In the genomic region with DNA sequence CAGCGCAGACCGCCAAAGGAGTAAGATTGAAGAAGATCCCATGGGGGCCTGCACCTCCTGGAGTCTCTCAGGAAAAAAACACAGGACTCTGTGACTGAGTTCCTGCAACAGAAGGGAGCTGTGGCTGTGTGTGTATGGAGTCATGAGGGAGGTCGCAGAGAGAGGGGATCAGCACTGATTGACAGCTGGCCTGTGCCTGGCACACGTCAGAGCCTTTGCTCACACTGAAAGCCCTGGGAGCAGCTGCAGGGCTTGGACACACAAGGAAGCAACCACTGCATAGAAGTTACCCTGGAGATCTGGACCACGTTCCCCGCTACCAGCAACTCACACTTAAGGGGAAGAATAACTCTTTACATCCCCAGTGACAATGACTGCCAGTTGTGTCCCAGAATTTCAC, we compare ENCODE assay signal across 14 mouse cellular contexts.
DNase-seq lines count a peak whose midpoint lies in the region; ATAC-seq lines count a peak whose summit lies in the region.
"Had no signal": no experiment of that assay in that cellular context is flagged by ENCODE, and none has a peak within 500 bp of the region (broad histone marks: within the 10 kb centered on the region; RNA-seq: fewer than 3 reads in every experiment).

No protein-coding gene starts in this region.

- H3K9ac ChIP-seq in embryonic facial prominence, embryonic 14.5 days (ENCODE audit: low read depth, low read length), result no peak overlapping the region
- no peak overlapping the region for H3K9ac ChIP-seq in hindbrain, embryonic 11.5 days (ENCODE audit: low read depth, low read length)
- no peak overlapping the region for H3K9ac ChIP-seq in midbrain, embryonic 13.5 days (replicated peaks)
- H3K9ac ChIP-seq: heart, embryonic 15.5 days had no signal

- no peak overlapping the region for H3K27ac ChIP-seq in embryonic facial prominence, embryonic 14.5 days (replicated peaks; ENCODE audit: low read depth, low read length)
- no peak overlapping the region for H3K27ac ChIP-seq in hindbrain, embryonic 11.5 days (ENCODE audit: low read depth, low read length)
- H3K27ac ChIP-seq in midbrain, embryonic 13.5 days, result no peak overlapping the region
- H3K27ac ChIP-seq: heart, embryonic 15.5 days had no signal

- ATAC-seq in embryonic facial prominence, embryonic 14.5 days (ENCODE audit: low read depth), result peak; percentile 57; the same call in 1 of the 2 replicates
- peak; percentile 86 for ATAC-seq in hindbrain, embryonic 11.5 days (ENCODE audit: low FRiP score)
- ATAC-seq in midbrain, embryonic 13.5 days, result peak; percentile 93
- ATAC-seq in erythroid progenitor cell, adult 5-6 weeks (replicated peaks; ENCODE audit: low FRiP score, poor library complexity, severe bottlenecking), result no peak
- ATAC-seq: lung, postnatal 0 days had no signal

- peak; percentile 47 for DNase-seq in embryo, embryonic 10.5 days (ENCODE audit: low spot score)
- DNase-seq in embryonic facial prominence, embryonic 14.5 days (ENCODE audit: low spot score), result peak; percentile 40
- peak; percentile 50 for DNase-seq in hindbrain, embryonic 11.5 days (ENCODE audit: low spot score)
- no peak for DNase-seq in B cell, adult 2 months
- no peak for DNase-seq in lung, postnatal 14 days
- no peak for DNase-seq in adrenal gland, postnatal 4 days (ENCODE audit: low spot score in 2 of 2)
- DNase-seq: adrenal gland, postnatal 36 days; kidney, postnatal 10 days; thymus, adult 18-20 months had no signal

- H3K4me2 ChIP-seq in embryonic facial prominence, embryonic 14.5 days (ENCODE audit: low read depth, low read length), result no peak overlapping the region
- H3K4me2 ChIP-seq in hindbrain, embryonic 11.5 days (replicated peaks; ENCODE audit: low read depth, low read length), result no peak overlapping the region
- H3K4me2 ChIP-seq in midbrain, embryonic 13.5 days (replicated peaks), result no peak overlapping the region
- H3K4me2 ChIP-seq: heart, embryonic 15.5 days; liver, embryonic 11.5 days had no signal

- no peak overlapping the region for H3K4me3 ChIP-seq in embryonic facial prominence, embryonic 14.5 days (ENCODE audit: low read depth, low read length)
- H3K4me3 ChIP-seq in hindbrain, embryonic 11.5 days (ENCODE audit: low read depth, low read length), result no peak overlapping the region
- H3K4me3 ChIP-seq in midbrain, embryonic 13.5 days (replicated peaks), result no peak overlapping the region
- H3K4me3 ChIP-seq: heart, embryonic 15.5 days had no signal

- H3K9me3 ChIP-seq in embryonic facial prominence, embryonic 14.5 days (ENCODE audit: control insufficient read depth, low read length), result no peaks in the 10 kb centered on the region
- H3K9me3 ChIP-seq in hindbrain, embryonic 11.5 days (ENCODE audit: control insufficient read depth, low read length), result no peaks in the 10 kb centered on the region
- H3K9me3 ChIP-seq in midbrain, embryonic 13.5 days, result no peaks in the 10 kb centered on the region
- H3K9me3 ChIP-seq: heart, embryonic 15.5 days had no signal

- no peaks in the 10 kb centered on the region for H3K4me1 ChIP-seq in embryonic facial prominence, embryonic 14.5 days (ENCODE audit: control insufficient read depth, insufficient read depth, low read length)
- H3K4me1 ChIP-seq in hindbrain, embryonic 11.5 days (replicated peaks; ENCODE audit: control insufficient read depth, insufficient read depth, low read length), result no peaks in the 10 kb centered on the region; the same call in 1 of the 2 replicates
- peaks cover 12% of the 10 kb centered on the region for H3K4me1 ChIP-seq in midbrain, embryonic 13.5 days (replicated peaks)
- H3K4me1 ChIP-seq: heart, embryonic 15.5 days had no signal

- 39% methylated on average over 6 of the region's 6 CpGs for WGBS in embryonic facial prominence, embryonic 14.5 days
- WGBS in hindbrain, embryonic 11.5 days, result 35% methylated on average over 6 of the region's 6 CpGs
- 21% methylated on average over 6 of the region's 6 CpGs for WGBS in midbrain, embryonic 13.5 days

- H3K27me3 ChIP-seq in embryonic facial prominence, embryonic 14.5 days (replicated peaks; ENCODE audit: control insufficient read depth, insufficient read depth, low read length), result no peaks in the 10 kb centered on the region
- H3K27me3 ChIP-seq in hindbrain, embryonic 11.5 days (ENCODE audit: control insufficient read depth, insufficient read depth, low read length), result no peaks in the 10 kb centered on the region
- H3K27me3 ChIP-seq in midbrain, embryonic 13.5 days, result no peaks in the 10 kb centered on the region

- H3K36me3 ChIP-seq in embryonic facial prominence, embryonic 14.5 days (ENCODE audit: control insufficient read depth, insufficient read depth, low read length), result no peaks in the 10 kb centered on the region
- no peaks in the 10 kb centered on the region for H3K36me3 ChIP-seq in hindbrain, embryonic 11.5 days (ENCODE audit: control insufficient read depth, insufficient read depth, low read length)
- H3K36me3 ChIP-seq in midbrain, embryonic 13.5 days, result no peaks in the 10 kb centered on the region
- H3K36me3 ChIP-seq: heart, embryonic 15.5 days had no signal

Comparison
In these comparisons a context has a peak if more than half of its experiments do, and no peak if none do; other contexts are left out.
1. DNase-seq: peak in embryo, embryonic 10.5 days (single experiment), embryonic facial prominence, embryonic 14.5 days (single experiment) and hindbrain, embryonic 11.5 days (single experiment); none in B cell, adult 2 months (0 of 2), lung, postnatal 14 days (single experiment) and adrenal gland, postnatal 4 days (0 of 2).